Mouse (Mus musculus) left cerebral cortex, postnatal 25 days (tissue): ENCODE results near the gene Foxo3. TPM values are rescaled to one million over a fixed set of nuclear protein-coding genes. Genes with fewer than 3 reads are reported as not detected.

ENCODE experiments used
- DNase-seq, 2 experiments: peaks; one replicate each; pipeline ENCODE4 v3.0.0; 2022; ENCODE audit warnings: low spot score in 2 of 2, mixed read lengths in 1 of 2
- intact Hi-C: fragments of 180-260 bp; cut with DNase I; formaldehyde crosslinking; loops from one replicate; pipeline ENCODE4 v1.15.1; 2025
- total RNA-seq, 2 experiments: library from RNA; stranded (reverse); gene quantifications; 2 replicates each; pipeline ENCODE4 v1.2.3; 2021

The Foxo3 gene
- 10 to 100 TPM; 65.4 to 73.7 TPM for total RNA-seq

- intact Hi-C loops = loop anchor here (1.0 to 5.0 kb wide), 7 partner anchors 233 to 464 kb away; no protein-coding TSS in a partner anchor
- DNase-seq = peak; percentile 89 to 92
Measured at GRCm38 (mm10) chr10:42276507-42277345, at the start of gene Foxo3. Foxo3 (minus strand) TSS chr10:42276755.

GRCm38 (mm10) chr10:42325305-42325704 is 48.8 kb upstream of the Foxo3 start:
- DNase-seq = no peak
- intact Hi-C loops = no loop called here

GRCm38 (mm10) chr10:42323978-42324377 is 47.4 kb upstream of the Foxo3 start:
- no peak for DNase-seq
- intact Hi-C loops = no loop called here

GRCm38 (mm10) chr10:42313222-42313786 is 36.7 kb upstream of the Foxo3 start:
- intact Hi-C loops = no loop called here

GRCm38 (mm10) chr10:42312557-42312956 is 36.0 kb upstream of the Foxo3 start:
- DNase-seq = no peak
- intact Hi-C loops = no loop called here

More at GRCm38 (mm10) chr10:42313222-42313786, 36.7 kb upstream of the Foxo3 start:
- DNase-seq = no peak

GRCm38 (mm10) chr10:42308687-42308987 is 32.1 kb upstream of the Foxo3 start:
- intact Hi-C loops = loop anchor here (1.0 to 10.0 kb wide), 3 partner anchors 329 to 636 kb away; no protein-coding TSS in a partner anchor
- no peak for DNase-seq

GRCm38 (mm10) chr10:42307980-42308686 is 31.6 kb upstream of the Foxo3 start:
- DNase-seq = peak; percentile 80 to 86
- intact Hi-C loops = loop anchor here (1.0 to 10.0 kb wide), 3 partner anchors 329 to 637 kb away; no protein-coding TSS in a partner anchor

- intact Hi-C loops = loop anchor here (10.0 kb wide), 1 partner anchor 638 kb away; no protein-coding TSS in a partner anchor
- no peak for DNase-seq
Measured at GRCm38 (mm10) chr10:42306422-42306821, 29.9 kb upstream of the Foxo3 start.

GRCm38 (mm10) chr10:42300805-42301204 is 24.2 kb upstream of the Foxo3 start:
- no peak for DNase-seq
- intact Hi-C loops = loop anchor here (10.0 kb wide), 1 partner anchor 644 kb away; no protein-coding TSS in a partner anchor

GRCm38 (mm10) chr10:42299967-42300366 is 23.4 kb upstream of the Foxo3 start:
- intact Hi-C loops = loop anchor here (5.0 to 10.0 kb wide), 4 partner anchors 608 to 995 kb away; partner anchors contain the start of genes Ak9, Cd164 and Fig4
- no peak for DNase-seq

GRCm38 (mm10) chr10:42299426-42299825 is 22.9 kb upstream of the Foxo3 start:
- intact Hi-C loops = loop anchor here (5.0 to 10.0 kb wide), 3 partner anchors 607 to 995 kb away; partner anchors contain the start of genes Ak9, Cd164 and Fig4
- no peak for DNase-seq

- intact Hi-C loops = loop anchor here (5.0 to 10.0 kb wide), 3 partner anchors 606 to 993 kb away; partner anchors contain the start of genes Ak9, Cd164 and Fig4
- no peak for DNase-seq
Measured at GRCm38 (mm10) chr10:42297954-42298353, 21.4 kb upstream of the Foxo3 start.

GRCm38 (mm10) chr10:42297109-42297508 is 20.6 kb upstream of the Foxo3 start:
- intact Hi-C loops = loop anchor here (5.0 to 10.0 kb wide), 3 partner anchors 605 to 992 kb away; partner anchors contain the start of genes Ak9, Cd164 and Fig4
- DNase-seq = no peak

GRCm38 (mm10) chr10:42296559-42296958 is 20.0 kb upstream of the Foxo3 start:
- no peak for DNase-seq
- intact Hi-C loops = loop anchor here (5.0 to 10.0 kb wide), 3 partner anchors 604 to 992 kb away; partner anchors contain the start of genes Ak9, Cd164 and Fig4

GRCm38 (mm10) chr10:42295028-42295427 is 18.5 kb upstream of the Foxo3 start:
- intact Hi-C loops = loop anchor here (2.0 to 10.0 kb wide), 5 partner anchors 314 to 990 kb away; partner anchors contain the start of genes Ak9, Cd164 and Fig4
- DNase-seq = peak; percentile 17 to 56

- DNase-seq = no peak
- intact Hi-C loops = loop anchor here (2.0 to 10.0 kb wide), 4 partner anchors 314 to 990 kb away; partner anchors contain the start of genes Ak9, Cd164 and Fig4
Measured at GRCm38 (mm10) chr10:42294392-42294791, 17.8 kb upstream of the Foxo3 start.

GRCm38 (mm10) chr10:42293877-42294276 is 17.3 kb upstream of the Foxo3 start:
- intact Hi-C loops = loop anchor here (2.0 to 10.0 kb wide), 4 partner anchors 313 to 989 kb away; partner anchors contain the start of genes Ak9, Cd164 and Fig4
- no peak for DNase-seq

- intact Hi-C loops = loop anchor here (10.0 kb wide), 2 partner anchors 777 to 987 kb away; partner anchors contain the start of genes Ak9, Cd164 and Fig4
- no peak for DNase-seq
Measured at GRCm38 (mm10) chr10:42291360-42291759, 14.8 kb upstream of the Foxo3 start.

- DNase-seq = no peak
- intact Hi-C loops = no loop called here
Measured at GRCm38 (mm10) chr10:42287666-42288065, 11.1 kb upstream of the Foxo3 start.
